Mouse (Mus musculus) telencephalon, adult 2 months (tissue): Measurements from ENCODE around the gene Dgcr8.
"Not testable (repeated sequence)": the region's sequence is repeated elsewhere in the genome, so short reads cannot be mapped to it uniquely, and the experiment has no call there.

Source experiments
- DNase-seq: peaks from one replicate; pipeline ENCODE4 v3.0.0-alpha.2; 2011; ENCODE audit warnings: low read depth, low spot score

Gene Dgcr8

DNA sequence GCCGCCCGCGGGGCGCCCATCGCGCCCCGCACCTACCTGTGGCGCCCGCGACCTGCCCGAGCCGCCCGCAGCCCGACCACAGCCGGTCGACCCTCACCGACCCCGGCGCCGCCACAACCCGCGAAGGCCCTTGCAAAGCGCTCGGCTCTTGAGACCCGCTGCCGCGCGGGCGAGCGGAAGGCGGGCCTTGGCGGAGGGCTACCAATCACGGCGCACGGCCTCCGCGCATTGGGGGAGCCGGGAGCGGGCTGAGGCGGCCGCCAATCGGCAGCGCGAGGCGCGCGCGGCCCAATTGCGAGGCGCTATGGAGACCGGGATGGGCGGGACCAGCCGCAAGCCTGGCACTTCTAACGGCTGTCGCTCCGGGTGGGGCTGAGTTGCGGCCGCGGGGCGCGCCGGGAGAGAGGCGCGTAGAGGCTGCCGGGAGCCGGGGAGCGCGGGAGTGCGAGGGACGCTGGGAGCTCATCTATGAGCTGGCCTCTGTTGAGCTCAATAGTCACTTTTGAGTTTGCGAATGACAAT is at the start of gene Dgcr8:
Gene Dgcr8, minus strand, starts transcription at position 180 of the 522 bp plus-strand sequence.
- peak; percentile 95 for DNase-seq

DNA sequence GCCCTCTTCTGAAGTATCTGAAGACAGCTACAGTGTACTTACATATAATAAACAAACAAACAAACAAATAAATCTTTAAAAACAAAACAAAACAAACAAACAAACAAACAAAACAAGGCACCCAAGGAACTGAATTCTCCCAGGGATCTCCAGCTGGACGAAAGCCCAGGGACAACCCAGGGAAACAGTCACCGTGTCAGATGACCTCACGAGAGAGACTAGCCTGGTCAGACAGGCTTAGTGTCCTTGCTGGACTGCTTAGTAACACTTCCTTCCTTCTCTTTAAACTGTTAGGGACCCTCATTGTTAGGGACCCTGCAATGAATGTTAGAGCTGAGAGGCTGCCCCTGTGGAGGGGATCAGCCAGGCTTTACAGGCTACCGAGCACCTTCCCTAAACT is 48.2 kb upstream of the Dgcr8 start:
- DNase-seq: no peak

DNA sequence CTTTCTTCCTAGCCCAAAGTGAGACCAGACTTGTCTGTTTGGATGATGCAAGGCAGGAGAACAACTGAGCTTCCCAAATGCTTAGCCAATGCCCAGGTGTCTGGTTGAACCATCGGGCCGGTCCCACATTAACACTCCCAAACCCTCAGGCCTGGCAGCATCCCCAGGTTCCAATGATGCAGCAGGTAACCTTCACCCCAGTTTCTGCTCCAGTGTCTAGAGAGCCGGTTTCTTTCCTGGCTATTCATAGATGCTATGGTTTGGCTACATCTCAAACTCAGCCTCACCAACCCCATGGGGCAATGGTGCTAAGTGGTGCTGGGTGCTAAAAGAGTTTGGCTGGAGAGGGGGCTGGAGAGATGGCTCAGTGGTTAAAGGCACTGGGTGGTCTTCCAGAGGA is 46.9 kb upstream of the Dgcr8 start:
- DNase-seq: no peak

DNA sequence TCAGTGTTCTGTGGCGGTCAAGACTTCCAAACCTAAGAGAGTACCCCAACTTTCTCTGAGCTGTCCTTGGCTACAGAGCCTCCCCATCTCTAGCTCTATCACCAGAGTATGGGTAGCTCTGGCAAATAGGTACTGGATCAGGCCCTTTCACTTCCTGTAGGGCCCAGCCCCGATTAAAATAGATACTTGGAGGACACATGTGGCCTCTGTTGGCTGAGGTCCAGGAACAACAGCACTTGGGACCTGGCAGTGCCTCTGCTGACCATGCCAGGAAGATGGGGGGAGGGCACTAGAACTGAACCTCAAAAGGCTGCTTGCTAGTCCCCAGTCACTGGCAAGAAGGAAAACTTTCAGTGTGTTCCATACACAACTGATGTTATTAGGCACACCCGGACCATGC is 44.9 kb upstream of the Dgcr8 start:
- DNase-seq: no peak

DNA sequence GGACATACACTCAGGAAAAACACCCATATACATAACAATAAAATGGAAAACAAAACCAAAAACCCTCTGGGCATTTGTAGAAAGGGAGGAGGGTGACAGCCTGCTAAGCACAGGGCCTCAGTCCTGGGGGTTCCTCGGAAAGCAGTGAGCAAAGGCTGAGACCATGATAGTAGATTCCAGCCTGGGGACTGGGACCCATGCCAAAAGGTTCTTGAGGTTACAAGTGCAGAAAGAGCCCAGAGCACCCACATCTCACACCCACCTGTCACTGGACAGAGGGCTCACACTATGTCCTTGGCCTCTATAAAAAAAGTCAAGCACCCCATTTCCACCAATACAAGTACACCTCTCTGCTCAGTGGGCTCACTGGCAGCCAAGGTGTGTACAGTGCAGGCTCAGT is 39.5 kb upstream of the Dgcr8 start:
- DNase-seq: no peak

DNA sequence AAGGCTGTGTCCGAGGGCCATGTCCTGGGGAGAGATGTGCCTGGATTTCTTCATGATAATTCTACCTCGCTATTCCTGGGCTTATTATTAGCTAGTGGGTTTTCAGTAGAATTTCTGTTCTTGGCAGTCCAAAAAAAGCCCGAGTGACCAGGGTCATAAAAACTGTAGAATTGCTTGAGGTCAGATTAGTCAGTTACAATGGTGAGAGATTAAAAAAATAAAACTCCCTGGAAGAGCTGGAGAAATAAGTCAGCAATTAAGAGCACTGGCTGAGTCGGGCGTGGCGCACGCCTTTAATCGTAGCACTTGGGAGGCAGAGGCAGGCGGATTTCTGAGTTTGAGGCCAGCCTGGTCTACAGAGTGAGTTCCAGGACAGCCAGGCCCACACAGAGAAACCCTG is 38.9 kb upstream of the Dgcr8 start:
- DNase-seq: no peak

DNA sequence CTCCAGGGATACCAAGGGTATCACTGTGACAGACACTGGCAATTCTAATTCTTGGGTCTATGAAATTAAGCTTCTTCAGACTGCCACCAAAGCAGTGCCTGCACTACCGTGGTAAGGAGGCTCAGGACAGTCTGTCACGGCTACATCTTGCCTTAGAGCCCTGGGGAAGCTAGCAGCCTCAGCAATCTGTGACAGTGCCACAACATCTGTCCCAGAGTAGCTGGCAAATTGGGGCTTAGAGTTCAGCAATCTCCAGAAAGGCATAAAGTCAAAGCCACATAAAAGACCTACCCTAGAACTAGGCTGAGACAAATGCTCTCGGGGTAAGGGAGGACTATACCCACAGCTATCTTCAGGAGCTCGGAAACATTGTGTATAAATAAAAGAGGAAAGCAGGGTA is 36.7 kb upstream of the Dgcr8 start:
- no peak for DNase-seq

DNA sequence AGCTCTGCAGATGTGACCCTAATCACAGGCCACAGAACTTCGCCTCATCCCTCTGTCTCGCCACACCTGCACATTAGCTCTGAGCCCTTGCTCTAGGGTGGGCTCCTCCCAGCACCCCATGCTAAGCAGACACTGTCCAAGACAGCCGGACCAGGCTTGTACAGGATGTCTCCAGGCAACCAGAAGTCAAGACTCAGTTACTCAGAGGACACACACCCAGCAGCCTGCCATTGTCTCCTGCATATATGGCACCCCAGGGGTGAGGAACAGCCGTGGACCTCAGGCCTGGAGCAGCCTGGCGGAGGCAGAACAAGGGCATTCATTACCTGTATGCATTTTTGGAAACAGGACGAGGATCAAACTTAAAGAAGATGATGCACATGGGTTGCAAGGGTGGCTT is 35.0 kb upstream of the Dgcr8 start:
- no peak for DNase-seq

DNA sequence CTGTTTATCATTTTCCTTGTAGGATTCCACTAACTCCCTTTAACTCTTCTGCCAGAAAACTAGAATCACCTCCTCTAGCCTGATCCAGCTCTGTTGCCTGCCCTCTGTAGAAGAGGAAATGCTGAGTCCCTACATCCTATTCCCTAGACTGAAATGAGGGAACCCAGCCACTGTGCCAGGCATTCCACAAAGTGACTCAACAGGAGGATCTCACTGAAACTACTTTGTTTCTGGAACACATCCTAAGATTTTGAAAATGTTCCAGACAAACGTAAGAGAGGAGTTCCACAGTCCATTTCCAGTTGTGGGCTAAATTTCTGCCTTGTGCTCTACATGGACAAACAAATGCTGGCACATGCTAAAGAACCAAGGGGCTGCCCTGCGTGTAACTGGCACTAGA is 34.4 kb upstream of the Dgcr8 start:
- no peak for DNase-seq

DNA sequence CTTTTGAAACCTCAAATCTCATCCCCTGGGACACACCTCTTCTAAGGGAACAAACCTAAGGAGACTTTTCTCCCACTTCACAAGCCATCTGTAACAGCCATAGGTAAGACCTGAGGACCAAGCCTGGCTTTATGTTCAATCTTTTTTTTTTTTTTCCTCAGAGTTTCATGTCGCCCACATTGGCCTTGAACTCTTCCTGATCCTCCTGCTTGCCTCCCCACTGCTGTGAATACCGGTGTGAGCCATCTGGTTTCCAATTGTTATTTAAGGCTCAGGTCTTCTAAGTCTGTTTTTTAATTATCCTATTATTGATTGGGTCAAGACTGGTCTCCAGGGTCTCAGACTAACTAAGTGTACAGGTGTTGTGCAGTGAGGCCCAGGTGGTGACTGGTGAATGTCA is 32.4 kb upstream of the Dgcr8 start:
- DNase-seq: no peak

DNA sequence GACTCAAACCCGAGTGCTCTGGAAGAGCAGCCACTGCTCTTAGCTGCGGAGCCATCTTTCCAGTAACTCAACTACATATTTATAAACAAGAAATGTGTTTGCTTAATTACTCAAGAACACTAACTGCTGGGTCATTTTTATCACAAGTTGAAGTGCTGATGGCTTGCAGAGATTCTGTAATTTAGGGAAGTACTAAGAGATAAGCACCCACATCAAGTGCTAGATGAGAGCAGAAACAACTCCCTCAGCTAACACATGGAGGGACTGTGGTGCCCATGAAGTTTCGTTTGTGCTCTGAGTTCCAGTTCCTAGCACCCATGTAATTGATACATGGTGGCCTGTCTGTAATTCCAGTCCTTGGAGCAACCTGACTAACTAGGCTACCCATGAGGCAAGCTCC is 29.9 kb upstream of the Dgcr8 start:
- no peak for DNase-seq

DNA sequence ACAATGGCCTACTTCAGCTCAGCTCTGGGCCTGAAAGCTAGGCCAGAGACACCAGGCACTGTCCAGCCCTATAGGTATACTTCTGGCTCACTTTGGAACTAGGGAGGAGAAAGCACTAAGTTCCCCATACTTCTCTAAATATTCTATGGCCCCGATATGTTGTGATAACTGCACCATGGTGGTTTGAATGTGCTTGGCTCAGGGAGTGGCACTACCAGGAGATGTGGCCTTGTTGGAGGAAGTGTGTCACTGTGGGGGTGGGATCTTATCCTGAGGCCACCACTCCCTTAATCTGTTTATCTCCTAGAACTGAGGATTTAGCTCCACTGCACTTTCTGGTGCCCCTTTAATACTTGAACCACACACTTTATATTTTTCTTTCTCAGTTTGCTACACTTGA is 19.1 kb upstream of the Dgcr8 start:
- no peak for DNase-seq

DNA sequence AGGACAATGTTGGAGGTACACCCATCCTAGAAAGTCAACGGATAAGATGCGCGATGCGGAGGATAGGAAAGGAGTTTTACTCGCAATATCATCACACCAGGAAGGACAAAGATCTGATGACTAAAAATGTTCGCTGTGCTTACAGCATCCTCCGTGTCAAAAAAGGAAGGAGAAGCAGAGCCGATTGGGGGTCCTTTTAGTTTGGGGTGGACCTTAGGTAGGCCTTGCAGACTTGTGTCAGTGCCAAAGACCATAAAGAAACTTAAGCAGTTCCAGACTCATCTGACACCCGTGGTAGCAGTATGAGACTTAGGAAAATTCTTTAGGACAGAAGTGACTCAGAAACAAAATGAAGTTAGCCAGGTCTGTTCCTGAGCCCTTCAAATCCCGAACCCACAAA is 568 bp upstream of the Dgcr8 start:
- DNase-seq: not testable (repeated sequence)

DNA sequence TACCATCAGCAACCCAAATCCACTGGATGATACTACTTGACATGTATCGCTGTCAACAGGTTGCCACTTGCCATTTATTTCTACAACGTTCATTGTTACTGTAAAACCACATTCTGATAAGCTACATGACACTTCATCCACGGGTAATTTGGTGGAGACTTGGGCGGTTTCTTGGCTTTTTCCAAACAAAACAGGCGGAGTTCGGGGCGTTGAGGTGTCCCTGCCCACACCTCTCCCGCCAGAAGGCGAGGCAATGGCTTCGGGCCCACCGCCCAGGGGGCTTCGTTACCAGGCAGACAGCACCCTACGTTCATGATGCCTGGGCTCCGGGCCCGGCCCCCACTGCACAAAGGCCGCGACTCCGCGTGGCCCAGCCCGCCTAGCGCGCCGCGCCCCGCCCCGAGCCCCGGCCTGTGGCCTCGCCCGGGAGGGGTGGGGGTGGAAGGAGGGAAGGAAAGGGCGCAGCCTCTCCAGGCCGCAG is 425 bp downstream of the Dgcr8 start:
- no peak for DNase-seq

DNA sequence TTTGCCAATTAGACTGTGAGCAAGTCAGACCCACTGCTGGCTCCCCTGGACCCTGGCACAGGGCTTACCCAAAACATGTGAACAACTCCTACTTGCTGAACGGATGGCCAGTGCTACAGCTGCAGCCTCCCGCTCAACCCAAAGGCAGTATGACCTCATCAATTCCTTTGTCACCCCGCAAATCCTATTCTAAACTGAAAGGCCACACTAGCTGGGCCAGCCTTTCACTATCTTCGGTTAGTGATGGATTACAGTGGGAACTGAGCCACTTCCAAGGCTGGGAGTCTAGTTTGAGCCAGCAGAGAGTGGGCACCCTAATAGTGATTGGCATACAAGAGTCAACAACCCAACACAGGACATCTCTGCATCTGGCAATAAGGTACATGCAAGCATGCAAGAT is 880 bp downstream of the Dgcr8 start:
- DNase-seq: no peak

DNA sequence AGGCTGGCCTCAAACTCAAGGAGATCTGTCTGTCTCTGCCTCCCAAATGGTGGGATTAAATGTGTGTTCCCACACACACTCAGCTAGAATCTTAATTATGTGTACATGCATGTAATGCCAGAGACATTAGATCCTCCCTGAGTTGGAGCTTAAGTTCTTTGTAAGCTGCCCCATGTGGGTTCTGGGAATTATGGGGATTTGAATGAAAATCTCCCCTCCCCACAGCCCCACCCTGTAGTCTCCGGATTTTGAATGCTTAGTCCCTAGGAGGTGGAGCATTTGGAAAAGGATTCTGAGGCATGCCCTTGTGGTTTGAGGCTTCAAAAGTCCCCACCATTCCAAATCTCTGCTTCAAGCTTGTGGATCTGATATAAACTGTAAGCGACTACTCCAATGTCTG is 13.9 kb downstream of the Dgcr8 start:
- DNase-seq: no peak

DNA sequence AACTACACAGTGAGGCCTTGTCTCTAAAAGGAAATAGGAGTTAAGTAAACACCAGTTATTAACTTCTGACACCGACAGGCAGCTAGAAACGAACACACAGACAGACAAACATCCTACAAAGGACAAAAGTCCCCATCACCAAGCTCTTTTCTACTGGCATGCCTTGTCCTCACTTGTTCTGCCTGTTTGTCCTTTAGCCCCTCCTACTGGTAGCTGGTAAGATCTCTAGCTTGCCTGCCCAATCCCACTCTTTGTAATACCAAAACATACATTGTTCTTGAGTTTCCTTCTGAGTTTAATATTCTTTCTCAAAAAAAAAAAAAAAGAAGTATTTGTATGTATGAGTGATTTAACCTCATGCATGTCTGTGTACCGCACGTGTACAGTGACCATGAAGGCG is 20.9 kb downstream of the Dgcr8 start:
- DNase-seq: no peak

DNA sequence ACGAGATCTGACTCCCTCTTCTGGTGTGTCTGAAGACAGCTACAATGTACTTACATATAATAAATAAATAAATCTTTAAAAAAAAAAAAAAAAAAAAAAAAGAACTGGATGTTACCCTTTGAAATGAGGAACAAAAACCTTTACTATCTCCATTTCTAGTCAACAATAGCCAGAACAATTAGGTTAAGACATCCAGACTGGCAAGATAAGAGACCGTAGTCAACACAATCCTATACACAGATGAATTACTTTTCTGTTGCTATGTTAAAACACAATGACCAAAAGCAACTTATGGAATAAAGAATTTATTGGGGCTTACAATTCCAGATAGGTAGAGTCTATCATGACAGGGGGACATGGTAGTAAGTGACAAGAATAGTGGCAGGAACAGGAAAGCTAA is 24.0 kb downstream of the Dgcr8 start:
- no peak for DNase-seq

DNA sequence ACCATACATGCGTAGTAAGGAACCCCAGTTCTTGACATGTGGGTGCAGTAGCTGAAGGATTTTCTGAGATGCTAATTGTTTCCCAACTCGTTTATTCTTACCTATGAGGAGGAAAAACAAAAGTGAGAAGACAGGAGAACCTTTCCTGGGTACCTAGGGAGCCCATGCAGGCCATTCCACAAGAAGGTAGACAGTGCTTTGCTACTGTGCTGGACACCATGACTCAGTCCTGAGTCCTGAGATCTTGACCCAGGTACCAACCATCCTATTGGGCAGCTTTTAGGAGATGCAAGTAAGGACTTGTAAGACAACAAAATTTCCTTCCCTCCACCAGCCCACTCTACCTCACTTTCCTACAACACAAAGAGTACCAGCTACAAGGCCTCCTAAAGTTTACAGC is 30.8 kb downstream of the Dgcr8 start, which contains the start of gene Gm49776:
Gene Gm49776, minus strand, starts transcription at position 101 of the 400 bp plus-strand sequence.
- no peak for DNase-seq

DNA sequence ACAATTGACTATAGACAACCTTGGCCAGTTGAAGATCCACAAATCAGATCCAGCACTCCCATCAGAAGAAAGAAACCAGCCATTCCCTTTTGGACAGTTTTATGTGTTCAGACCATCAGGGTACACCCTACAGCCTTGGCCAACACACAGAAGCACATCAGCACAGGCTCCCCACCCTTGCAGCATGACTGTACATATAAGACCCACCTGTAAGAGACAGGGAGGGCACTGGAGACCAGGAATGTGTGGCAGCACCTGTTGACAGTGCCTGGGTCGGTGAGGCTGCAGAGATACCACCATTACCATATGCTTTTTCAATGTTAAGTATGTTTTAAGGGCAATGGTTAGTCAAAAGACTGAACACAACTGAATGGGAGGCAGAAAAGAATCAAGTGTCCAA is 35.2 kb downstream of the Dgcr8 start:
- DNase-seq: no peak

DNA sequence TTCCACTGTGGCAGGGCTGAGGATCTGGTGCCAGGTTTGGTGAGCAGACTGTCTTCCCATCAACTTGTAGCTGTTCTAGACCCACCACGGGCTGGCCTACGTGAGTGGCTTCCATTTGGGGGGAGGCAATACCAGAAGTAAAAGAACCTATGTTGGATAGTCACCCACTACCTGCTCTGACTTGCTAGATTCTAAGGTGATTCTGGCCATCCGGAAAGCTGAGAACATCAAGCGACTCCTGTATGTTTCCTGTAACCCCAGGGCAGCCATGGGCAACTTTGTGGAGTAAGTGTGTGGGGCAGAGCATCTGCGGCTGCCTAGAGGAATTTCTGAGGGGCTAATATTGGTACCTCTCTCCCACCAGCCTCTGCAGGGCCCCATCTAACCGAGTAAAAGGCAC is 36.3 kb downstream of the Dgcr8 start:
- DNase-seq: no peak

DNA sequence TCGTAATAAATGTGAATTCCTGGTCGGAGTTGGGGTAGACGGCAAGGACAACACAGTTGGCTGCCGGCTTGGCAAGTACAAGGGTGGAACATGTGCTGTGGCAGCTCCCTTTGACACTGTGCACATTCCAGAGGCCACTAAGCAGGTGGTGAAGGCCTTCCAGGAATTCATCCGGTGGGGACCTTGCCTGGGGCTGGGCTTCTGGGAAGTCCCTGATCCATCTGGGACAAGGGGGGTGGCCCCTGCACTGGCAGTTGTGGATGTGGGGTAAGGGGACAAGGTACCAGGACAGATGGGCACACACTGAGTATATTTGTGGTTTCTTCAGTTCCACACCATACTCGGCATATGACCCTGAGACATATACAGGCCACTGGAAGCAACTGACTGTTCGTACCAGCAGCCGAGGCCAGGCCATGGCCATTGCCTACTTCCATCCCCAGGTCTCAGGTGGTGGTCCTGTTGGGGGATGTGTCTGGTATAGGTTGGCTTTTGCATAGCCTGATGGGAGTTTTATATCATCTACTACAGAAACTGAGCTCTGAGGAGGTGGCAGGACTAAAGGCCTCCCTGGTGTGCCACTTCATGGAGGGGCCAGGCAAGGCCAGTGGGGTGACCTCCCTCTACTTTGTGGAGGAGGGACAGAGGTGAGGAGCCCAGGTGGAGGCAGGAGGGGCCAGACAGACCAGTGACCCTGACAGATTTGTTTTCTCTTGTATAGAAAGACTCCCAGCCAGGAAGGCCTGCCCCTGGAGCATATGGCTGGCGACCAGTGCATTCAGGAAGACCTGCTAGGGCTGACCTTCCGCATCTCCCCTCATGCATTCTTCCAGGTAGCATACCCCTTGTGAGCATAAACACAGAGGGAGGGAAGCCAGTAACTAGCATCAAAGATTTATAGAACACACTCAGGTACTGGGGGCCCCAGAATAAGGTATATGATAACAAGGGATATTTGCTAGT is 37.9 kb downstream of the Dgcr8 start:
- DNase-seq: no peak

DNA sequence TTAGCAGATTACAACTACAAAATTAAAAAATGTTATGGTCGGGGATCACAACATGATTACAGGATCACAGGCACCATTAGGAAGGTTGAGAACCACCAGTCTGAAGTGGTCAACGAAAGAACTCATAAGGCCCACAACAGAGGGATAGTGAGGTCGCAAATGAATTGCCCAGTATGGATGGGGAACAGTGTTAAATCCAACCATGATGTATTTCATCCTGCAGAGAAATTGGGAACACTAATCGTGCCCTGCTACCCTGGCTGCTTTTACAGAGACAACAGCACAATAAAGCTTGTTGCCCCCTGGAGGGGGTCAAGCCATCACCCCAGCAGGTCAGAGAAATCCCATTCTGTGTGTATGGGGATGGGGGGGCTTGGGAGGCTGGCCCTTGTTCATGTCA is 38.8 kb downstream of the Dgcr8 start:
- DNase-seq: no peak
